21 mouse cellular contexts compared by ENCODE assay signal in the genomic region with DNA sequence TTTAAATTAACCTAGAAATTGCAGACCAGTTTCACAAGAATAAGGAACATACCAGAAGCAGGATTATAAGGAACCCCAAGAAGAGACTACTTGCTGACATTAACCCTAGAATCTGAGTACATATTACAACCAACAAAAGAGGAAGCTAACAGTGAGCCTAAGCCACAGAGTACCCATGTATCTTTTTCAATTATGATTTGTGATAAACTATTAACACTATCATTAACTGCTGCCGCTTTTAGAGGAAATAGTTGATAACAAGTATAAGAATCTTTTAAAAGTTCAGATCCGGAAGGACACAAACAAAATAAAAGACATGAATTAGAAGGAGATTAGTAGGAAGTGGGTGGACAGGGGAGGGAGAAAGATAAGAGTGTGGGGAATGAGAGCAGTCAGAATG. TPM values are rescaled to one million over a fixed set of nuclear protein-coding genes. Genes with fewer than 3 reads are reported as not detected.
DNase-seq lines count a peak whose midpoint lies in the region; ATAC-seq and TF ChIP-seq lines count a peak whose summit lies in the region.
"Had no signal": no experiment of that assay in that cellular context is flagged by ENCODE, and none has a peak within 500 bp of the region (broad histone marks: within the 10 kb centered on the region; RNA-seq: fewer than 3 reads in every experiment).

No protein-coding gene starts in this region.

- no peak for TF ChIP-seq RAD21 in MEL (IDR thresholded peaks at IDR 0.05; ENCODE audit: low read depth, low read length)

- no peak overlapping the region for H3K9ac ChIP-seq in MEL (ENCODE audit: control insufficient read depth, low read depth, low read length, poor library complexity, severe bottlenecking)
- H3K9ac ChIP-seq: embryonic facial prominence, embryonic 12.5 days; forebrain, embryonic 13.5 days had no signal

- peak; percentile 90 to 91 for TF ChIP-seq EP300 in MEL (IDR thresholded peaks at IDR 0.05; ENCODE audit: low read depth in 1 of 2, low read length in 2 of 2)

- H3K27me3 ChIP-seq in MEL (ENCODE audit: control insufficient read depth in 1 of 2, insufficient read depth in 2 of 2, low read length in 2 of 2): no peaks in the 10 kb centered on the region
- H3K27me3 ChIP-seq: embryonic facial prominence, embryonic 12.5 days; forebrain, embryonic 13.5 days had no signal

- H3K79me2 ChIP-seq in MEL (ENCODE audit: control insufficient read depth, insufficient read depth, low read length, poor library complexity): no peaks in the 10 kb centered on the region

- H3K9me3 ChIP-seq in MEL (replicated peaks; ENCODE audit: insufficient read depth, low read length): no peaks in the 10 kb centered on the region
- H3K9me3 ChIP-seq: embryonic facial prominence, embryonic 12.5 days; forebrain, embryonic 13.5 days had no signal

- DNase-seq in A20 (ENCODE audit: low read depth, low spot score) (peak; percentile 5), MEL (ENCODE audit: low read depth, low spot score) (peak; percentile 85)
- no peak for DNase-seq in layer of hippocampus, postnatal 36 days
- no peak for DNase-seq in layer of hippocampus, postnatal 14 days (ENCODE audit: low spot score in 2 of 2)
- DNase-seq in yolk sac, embryonic 10.5 days (ENCODE audit: low spot score): no peak
- no peak for DNase-seq in spleen, postnatal 14 days (ENCODE audit: low spot score in 2 of 2)
- DNase-seq: adrenal gland, adult 2 months; adrenal gland, postnatal 10 days; adrenal gland, postnatal 25 days; cerebellum, adult 11 months; cerebellum, adult 18-20 months; cerebellum, adult 8-10 months; cerebellum, adult 9-11 months; cerebellum, postnatal 14 days; cerebellum, postnatal 36 days had no signal

- no peak for TF ChIP-seq POLR2A in MEL (IDR thresholded peaks at IDR 0.05; ENCODE audit: control insufficient read depth in 1 of 2, insufficient read depth in 1 of 2, low read depth in 1 of 2, low read length in 2 of 2, poor library complexity in 1 of 2)

- no peak overlapping the region for H3K4me3 ChIP-seq in MEL (ENCODE audit: control insufficient read depth in 1 of 2, insufficient read depth in 1 of 2, low read depth in 2 of 2, low read length in 2 of 2)
- H3K4me3 ChIP-seq: embryonic facial prominence, embryonic 10.5 days; embryonic facial prominence, embryonic 12.5 days; forebrain, embryonic 13.5 days had no signal

- peaks cover 0 to 30% of the 10 kb centered on the region in 2 experiments; a peak in 2 of 4 replicates for H3K36me3 ChIP-seq in MEL (ENCODE audit: control insufficient read depth in 1 of 2, insufficient read depth in 2 of 2, low read length in 2 of 2)
- H3K36me3 ChIP-seq: embryonic facial prominence, embryonic 12.5 days had no signal

- no peak overlapping the region for H3K27ac ChIP-seq in MEL (ENCODE audit: control insufficient read depth, low read depth, low read length)
- H3K27ac ChIP-seq: embryonic facial prominence, embryonic 10.5 days; embryonic facial prominence, embryonic 12.5 days; forebrain, embryonic 13.5 days had no signal

- TF ChIP-seq CTCF in MEL (IDR thresholded peaks at IDR 0.05 in 2 of 3, conservative IDR thresholded peaks at IDR 0.05 in 1 of 3; ENCODE audit: control insufficient read depth in 1 of 3, insufficient read depth in 1 of 3, low read depth in 2 of 3, low read length in 3 of 3, poor library complexity in 1 of 3, severe bottlenecking in 1 of 3): no peak

- H3K4me1 ChIP-seq in MEL (ENCODE audit: control insufficient read depth in 1 of 2, insufficient read depth in 2 of 2, low read length in 2 of 2): peaks cover 11 to 12% of the 10 kb centered on the region in 2 experiments
- H3K4me1 ChIP-seq: embryonic facial prominence, embryonic 10.5 days; embryonic facial prominence, embryonic 12.5 days; forebrain, embryonic 13.5 days had no signal

- peak; percentile 71 for ATAC-seq in common myeloid progenitor, adult 5-6 weeks (replicated peaks; ENCODE audit: low read depth, poor library complexity, severe bottlenecking)
- ATAC-seq: forebrain, embryonic 13.5 days; forebrain, embryonic 16.5 days; Patski had no signal

TF ChIP-seq in MEL, 35 proteins besides CTCF, POLR2A, EP300 and RAD21:
- 0 out of 2 replicates have a peak, but pooled peaks have one; percentile 51 for TF ChIP-seq SIN3A (IDR thresholded peaks at IDR 0.05; ENCODE audit: low read length)
- no peak for TF ChIP-seq ZMIZ1 (IDR thresholded peaks at IDR 0.05; ENCODE audit: low read depth, low read length)
- TF ChIP-seq MAFK (IDR thresholded peaks at IDR 0.05; ENCODE audit: borderline replicate concordance, low read depth, low read length): peak; percentile 52; the same call in 1 of the 2 replicates
- peak; percentile 79 for TF ChIP-seq TCF12 (IDR thresholded peaks at IDR 0.05; ENCODE audit: low read depth, low read length)
- no peak for TF ChIP-seq POLR2AphosphoS5 (IDR thresholded peaks at IDR 0.05; ENCODE audit: borderline replicate concordance, low read depth, low read length)
- no peak for TF ChIP-seq USF2 (IDR thresholded peaks at IDR 0.05; ENCODE audit: borderline replicate concordance in 1 of 2, insufficient read depth in 1 of 2, low read depth in 1 of 2, low read length in 2 of 2)
- peak; percentile 10; the same call in 1 of the 2 replicates for TF ChIP-seq ZNF384 (IDR thresholded peaks at IDR 0.05; ENCODE audit: low read depth, low read length)
- TF ChIP-seq ELF1 (IDR thresholded peaks at IDR 0.05; ENCODE audit: low read depth, low read length): peak; percentile 43; the same call in 1 of the 2 replicates
- peak; percentile 90 for TF ChIP-seq GATA1 (IDR thresholded peaks at IDR 0.05; ENCODE audit: low read depth, low read length)
- TF ChIP-seq JUND (IDR thresholded peaks at IDR 0.05; ENCODE audit: low read depth, low read length): no peak
- TF ChIP-seq TAL1 (IDR thresholded peaks at IDR 0.05; ENCODE audit: low read length): 0 out of 2 replicates have a peak, but pooled peaks have one; percentile 4
- no peak for TF ChIP-seq E2F4 (IDR thresholded peaks at IDR 0.05; ENCODE audit: borderline replicate concordance, low read depth, low read length)
- TF ChIP-seq GABPA (IDR thresholded peaks at IDR 0.05; ENCODE audit: low read depth, low read length): no peak
- TF ChIP-seq BHLHE40 (IDR thresholded peaks at IDR 0.05; ENCODE audit: borderline replicate concordance, low read depth, low read length): peak; percentile 37; the same call in 1 of the 2 replicates
- peak; percentile 97 for TF ChIP-seq RCOR1 (IDR thresholded peaks at IDR 0.05; ENCODE audit: low read depth, low read length)
- TF ChIP-seq MAZ (IDR thresholded peaks at IDR 0.05; ENCODE audit: low read depth, low read length): no peak
- 0 out of 2 replicates have a peak, but pooled peaks have one; percentile 53 for TF ChIP-seq MEF2A (IDR thresholded peaks at IDR 0.05; ENCODE audit: extremely low read depth, insufficient replicate concordance, low read depth, low read length, poor library complexity, severe bottlenecking)
- TF ChIP-seq UBTF (IDR thresholded peaks at IDR 0.05; ENCODE audit: borderline replicate concordance, insufficient read depth, low read depth, low read length): no peak
- TF ChIP-seq ETS1 (IDR thresholded peaks at IDR 0.05; ENCODE audit: low read depth, low read length): peak; percentile 76
- no peak for TF ChIP-seq MYC (IDR thresholded peaks at IDR 0.05; ENCODE audit: low read depth, low read length)

RNA-seq across cellular contexts. Expression of a gene that starts 7.1 kb away (rescaled TPM):
- 22.6 and 35.6 TPM in 2 replicates for total RNA-seq in MEL (2012; rRNA removed)
- 10 to 100 TPM in 1 of 2 experiments, not detected in 1; 79.1 TPM for polyA plus RNA-seq in MEL (2012; ENCODE audit: insufficient read depth in 1 of 2, insufficient read length in 2 of 2, low read depth in 1 of 2, low replicate concordance in 2 of 2, missing spikeins in 1 of 2)
- total RNA-seq in common myeloid progenitor, adult 5-6 weeks (2017): 0.44 and 0.91 TPM in 2 replicates
- total RNA-seq in layer of hippocampus, postnatal 36 days (2021): 1 to 10 TPM; 3.8 to 4.5 TPM
- total RNA-seq in layer of hippocampus, postnatal 14 days (2021): 10 to 100 TPM; 10.1 to 11.3 TPM

RNA-seq across cellular contexts. Expression of a gene that starts 47.9 kb away (rescaled TPM):
- 1.9 and 2.9 TPM in 2 replicates for total RNA-seq in MEL (2012; rRNA removed)
- 10 to 100 TPM in 1 of 2 experiments, not detected in 1; 10.3 TPM for polyA plus RNA-seq in MEL (2012; ENCODE audit: insufficient read depth in 1 of 2, insufficient read length in 2 of 2, low read depth in 1 of 2, low replicate concordance in 2 of 2, missing spikeins in 1 of 2)
- total RNA-seq in common myeloid progenitor, adult 5-6 weeks (2017): 3.6 and 5.5 TPM in 2 replicates
- total RNA-seq in layer of hippocampus, postnatal 36 days (2021): 1 to 10 TPM in 1 of 2 experiments, under 1 TPM in 1; 0.99 to 1.1 TPM
- total RNA-seq in layer of hippocampus, postnatal 14 days (2021): 1 to 10 TPM; 1.5 to 2.1 TPM

RNA-seq across cellular contexts. Expression of a gene that starts 49.6 kb away (rescaled TPM):
- total RNA-seq in MEL (2012; rRNA removed): 11.5 and 11.9 TPM in 2 replicates
- 10 to 100 TPM in 1 of 2 experiments, not detected in 1; 23.4 TPM for polyA plus RNA-seq in MEL (2012; ENCODE audit: insufficient read depth in 1 of 2, insufficient read length in 2 of 2, low read depth in 1 of 2, low replicate concordance in 2 of 2, missing spikeins in 1 of 2)
- total RNA-seq in common myeloid progenitor, adult 5-6 weeks (2017): 5.1 and 8.3 TPM in 2 replicates
- 10 to 100 TPM; 13.2 to 17.2 TPM for total RNA-seq in layer of hippocampus, postnatal 36 days (2021)
- 10 to 100 TPM; 14.4 to 20.0 TPM for total RNA-seq in layer of hippocampus, postnatal 14 days (2021)

Comparison
In these comparisons a context has a peak if more than half of its experiments do, and no peak if none do; other contexts are left out.
1. DNase-seq: peak in A20 (single experiment) and MEL (single experiment); none in layer of hippocampus, postnatal 36 days (0 of 2), layer of hippocampus, postnatal 14 days (0 of 2), yolk sac, embryonic 10.5 days (single experiment) and spleen, postnatal 14 days (0 of 2).